Mouse (Mus musculus) left cerebral cortex, adult 18-20 months (tissue): ENCODE results near the gene Atp5j2. TPM values are rescaled to one million over a fixed set of nuclear protein-coding genes. Genes with fewer than 3 reads are reported as not detected.
A peak's percentile ranks its signal among the peaks of the same experiment; 100 is the strongest.
"Not testable (repeated sequence)": the region's sequence is repeated elsewhere in the genome, so short reads cannot be mapped to it uniquely, and the experiment has no call there.

Source experiments
- DNase-seq, 2 experiments: peaks; one replicate each; pipeline ENCODE4 v3.0.0; 2021 to 2022; ENCODE audit warnings: low spot score in 2 of 2, mixed read lengths in 1 of 2
- long read RNA-seq, 2 experiments: library from polyadenylated mRNA; stranded (forward); transcript quantifications; one replicate each; pipeline ENCODE4 v2.0.0; 2021
- total RNA-seq, 2 experiments: library from RNA; stranded (reverse); gene quantifications; 2 replicates each; pipeline ENCODE4 v1.2.3; 2021

The Atp5j2 gene
- 100 to 1,000 TPM; 223 to 245 TPM for total RNA-seq
- long read RNA-seq, experiment 1, transcript Atp5j2-202 (4 exons, 955 nt): major isoform, 144 of 159 reads
- long read RNA-seq, experiment 1, partial matches to known transcripts: 5 of 159 reads
- long read RNA-seq, experiment 1, other reads (novel, unspliced or antisense): 9 of 159 reads
- long read RNA-seq, experiment 2, transcript Atp5j2-202 (4 exons, 955 nt): major isoform, 164 of 176 reads
- long read RNA-seq, experiment 2, transcript Atp5j2-204 (5 exons, 607 nt): minor isoform, 5 of 176 reads
- long read RNA-seq, experiment 2, partial matches to known transcripts: 4 of 176 reads
- long read RNA-seq, experiment 2, other reads (novel, unspliced or antisense): 3 of 176 reads

DNA sequence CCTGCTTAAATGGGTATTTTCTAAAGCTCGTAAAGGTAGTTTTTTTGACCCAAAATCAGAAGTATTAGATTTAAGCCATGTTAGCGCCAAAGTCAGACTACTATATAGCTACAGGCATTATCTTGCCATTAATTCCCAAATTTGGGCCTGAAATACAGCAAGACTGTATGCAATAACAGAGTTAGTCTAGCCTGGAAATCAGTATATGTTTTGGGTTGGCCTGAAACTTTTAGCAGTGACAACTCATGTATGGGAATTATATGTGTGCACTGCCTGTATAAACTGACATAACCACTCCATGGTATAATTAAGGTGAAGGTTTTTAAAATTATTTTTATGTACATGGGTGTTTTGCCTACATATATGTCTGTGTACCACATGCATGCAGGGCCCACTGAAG is at the start of gene Atp5j2:
Gene Atp5j2 (minus strand): TSS at position 101 of the 400 bp plus-strand sequence.
- DNase-seq: no peak

DNA sequence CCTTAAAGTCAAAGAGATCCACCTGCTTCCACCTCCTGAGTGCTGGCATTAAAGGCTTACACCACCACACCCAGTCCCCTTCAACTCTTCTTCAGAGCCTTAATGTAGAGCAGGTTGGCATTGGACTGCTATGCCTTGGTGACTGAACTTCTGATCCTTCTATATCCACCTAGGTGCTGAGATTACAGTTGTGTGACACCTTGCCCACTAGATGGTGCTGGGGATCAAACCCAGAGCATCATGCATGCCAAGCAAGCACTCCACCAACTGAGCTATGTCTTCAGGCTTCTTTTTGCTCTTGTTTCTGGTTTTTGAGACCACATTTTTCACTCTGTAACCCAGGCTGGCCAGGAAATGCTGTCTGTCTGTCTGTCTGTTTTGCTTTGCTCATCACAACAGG is 42.8 kb upstream of the Atp5j2 start:
- peak; percentile 12 to 18 for DNase-seq

DNA sequence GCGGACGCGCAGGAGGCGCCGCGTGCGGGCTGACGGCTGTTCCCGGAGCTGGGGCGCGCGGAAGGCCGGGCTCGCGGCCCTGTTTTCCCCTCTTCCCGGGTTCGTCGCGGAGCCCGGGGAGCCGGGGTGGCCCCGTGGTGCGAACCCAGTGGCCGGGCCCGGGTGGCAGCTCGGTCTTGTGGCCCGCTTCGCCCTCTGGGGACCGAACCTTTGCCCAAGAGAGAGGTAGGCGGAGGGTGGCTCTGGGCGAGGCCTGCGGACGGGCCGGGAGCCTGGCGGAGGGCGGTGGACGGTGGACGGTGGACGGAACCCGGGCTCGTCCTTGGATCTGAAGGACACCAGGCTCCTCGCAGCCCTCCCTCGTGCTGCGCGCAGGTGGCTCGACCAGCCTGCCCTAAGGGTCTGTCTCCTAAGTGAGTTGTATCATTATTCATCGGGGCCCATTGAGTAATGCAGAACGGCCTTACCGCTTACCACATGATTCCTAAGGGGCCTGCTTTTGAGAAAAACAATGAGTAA is 40.1 kb upstream of the Atp5j2 start:
- DNase-seq: no peak

DNA sequence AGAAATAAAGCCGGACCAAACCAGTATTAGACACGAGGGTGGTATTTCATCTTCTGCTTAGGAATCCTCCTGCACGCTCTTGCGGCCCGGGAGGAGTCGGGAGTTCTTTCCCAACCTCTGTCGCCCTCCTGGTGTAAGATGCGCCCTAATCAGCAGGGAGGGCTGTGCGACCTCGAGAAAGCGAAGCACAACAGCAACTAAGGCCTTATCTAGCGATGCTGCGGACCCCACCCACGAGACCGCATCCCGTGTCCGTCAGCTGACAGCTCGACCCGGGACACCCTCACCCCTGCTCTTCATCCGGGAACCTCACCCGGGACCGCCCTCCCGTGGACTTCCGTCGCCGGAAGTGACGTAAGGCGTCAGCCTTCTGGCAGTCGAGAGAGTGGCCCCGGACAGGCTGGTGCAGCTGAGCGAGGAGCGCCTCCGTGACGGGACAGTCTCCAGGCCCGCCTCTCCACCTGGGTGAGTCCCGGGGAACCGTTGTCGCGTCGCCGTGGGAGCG is 39.6 kb upstream of the Atp5j2 start, which contains the start of gene Zfp655:
Gene Zfp655 (plus strand): TSS at position 349 of the 505 bp plus-strand sequence.
- peak; percentile 98 to 99 for DNase-seq

DNA sequence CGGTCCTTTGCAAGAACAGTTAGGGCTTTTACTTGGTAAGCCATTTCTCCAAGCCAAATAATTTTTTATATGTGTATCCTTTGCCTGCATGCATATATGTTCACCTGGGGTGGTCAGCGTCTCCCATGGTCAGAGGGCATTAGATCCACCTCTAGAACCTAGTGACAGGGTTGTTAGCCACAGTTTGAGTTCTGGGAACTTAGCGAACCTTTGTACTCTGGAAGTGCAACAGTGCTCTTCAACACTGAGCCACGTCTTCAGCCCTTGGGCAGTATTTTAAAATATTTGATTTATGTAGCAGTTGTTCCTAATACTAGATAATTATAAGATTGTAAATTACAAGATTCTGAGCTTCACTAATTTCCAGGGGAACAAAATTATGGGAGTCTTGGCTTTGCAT is 38.8 kb upstream of the Atp5j2 start:
- no peak for DNase-seq

DNA sequence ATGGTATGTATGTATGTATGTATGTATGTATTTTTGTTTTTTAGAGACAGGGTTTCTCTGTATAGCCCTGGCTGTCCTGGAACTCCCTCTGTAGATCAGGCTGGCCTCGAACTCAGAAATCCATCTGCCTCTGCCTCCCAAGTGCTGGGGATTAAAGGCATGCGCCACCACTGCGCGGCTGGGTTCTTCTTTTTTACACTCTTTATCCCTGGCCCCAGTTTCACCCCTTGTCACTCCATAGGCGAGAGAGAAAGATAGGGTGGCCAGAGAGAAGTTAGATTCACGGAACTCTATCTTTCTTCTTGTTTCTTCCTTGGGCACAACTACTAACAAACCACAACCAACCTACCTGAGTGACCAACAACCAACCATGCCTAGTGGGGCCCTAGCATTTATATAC is 37.4 kb upstream of the Atp5j2 start:
- not testable (repeated sequence) for DNase-seq

DNA sequence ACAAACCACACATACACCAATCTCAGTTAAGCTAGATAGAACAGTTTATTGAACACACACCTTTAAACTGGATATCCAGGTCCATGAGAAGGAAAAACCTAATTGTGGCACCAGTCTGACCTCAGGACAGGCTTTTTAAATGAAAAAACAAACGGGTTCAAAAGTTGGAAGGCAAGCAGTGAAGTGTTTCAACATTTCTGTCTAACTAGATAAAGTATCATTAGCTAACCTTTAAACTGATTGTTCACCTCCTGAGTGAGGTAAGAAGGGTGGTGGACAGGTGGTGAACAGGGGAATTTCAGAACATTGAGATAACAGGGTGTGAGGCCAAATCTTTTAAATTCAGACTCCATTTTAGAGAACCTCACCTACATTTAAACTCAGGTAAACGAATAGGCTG is 34.6 kb upstream of the Atp5j2 start:
- DNase-seq: no peak

DNA sequence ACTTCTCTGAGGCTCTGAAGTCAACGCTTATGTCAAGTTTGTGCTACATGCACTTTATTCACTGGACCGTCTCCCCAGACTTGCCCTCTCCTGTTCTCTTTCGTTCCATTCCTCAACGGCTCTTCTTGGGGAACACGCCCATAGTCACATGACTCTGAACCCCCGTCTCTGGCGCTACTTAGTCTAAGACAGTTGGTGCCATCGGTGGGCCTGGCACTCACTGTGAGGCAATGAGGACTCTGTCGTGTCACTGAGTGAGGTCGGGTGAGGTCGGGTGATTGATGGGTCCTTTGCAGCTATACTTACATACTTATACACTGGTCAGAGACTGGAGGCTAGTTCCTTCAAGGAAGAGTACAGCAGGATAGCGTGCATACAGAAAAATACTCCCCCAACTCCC is 31.5 kb upstream of the Atp5j2 start:
- DNase-seq: no peak

DNA sequence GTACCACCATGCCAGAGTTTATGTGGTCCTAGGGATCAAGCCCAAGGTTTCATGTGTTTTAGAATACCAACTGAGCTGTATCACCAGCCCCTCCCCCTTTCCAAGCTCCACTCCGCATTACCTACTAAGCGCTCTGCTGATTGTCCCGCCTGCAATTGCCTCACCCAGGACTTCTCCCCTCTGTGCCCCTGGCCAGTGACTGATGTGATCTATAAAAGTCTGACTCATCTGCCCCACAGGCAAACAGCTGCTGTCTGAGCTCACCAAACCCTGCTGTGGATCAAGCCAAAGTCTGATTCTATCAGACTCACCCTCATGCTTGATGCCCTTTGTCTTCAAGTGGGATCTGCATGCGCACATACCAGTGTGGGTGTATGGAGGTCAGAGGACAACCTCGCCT is 31.0 kb upstream of the Atp5j2 start:
- DNase-seq: no peak

DNA sequence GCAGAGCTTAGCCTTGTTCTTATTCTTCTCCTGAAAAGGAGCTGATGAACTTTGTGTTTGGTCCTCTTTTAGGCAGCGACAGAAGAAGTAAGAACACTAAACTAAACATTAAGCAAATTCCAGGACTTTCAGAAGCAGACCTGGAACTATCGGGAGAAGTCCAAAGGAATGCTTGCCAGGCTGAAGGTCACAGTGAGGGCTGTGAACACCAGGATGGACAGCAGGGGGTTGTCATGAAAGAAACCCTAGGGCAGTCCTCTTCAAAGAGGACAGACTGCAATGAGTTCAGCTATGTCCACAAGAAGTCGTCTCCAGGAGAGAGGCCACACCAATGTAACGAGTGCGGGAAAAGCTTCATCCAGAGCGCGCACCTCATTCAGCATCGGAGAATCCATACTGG is 28.1 kb upstream of the Atp5j2 start:
- no peak for DNase-seq

DNA sequence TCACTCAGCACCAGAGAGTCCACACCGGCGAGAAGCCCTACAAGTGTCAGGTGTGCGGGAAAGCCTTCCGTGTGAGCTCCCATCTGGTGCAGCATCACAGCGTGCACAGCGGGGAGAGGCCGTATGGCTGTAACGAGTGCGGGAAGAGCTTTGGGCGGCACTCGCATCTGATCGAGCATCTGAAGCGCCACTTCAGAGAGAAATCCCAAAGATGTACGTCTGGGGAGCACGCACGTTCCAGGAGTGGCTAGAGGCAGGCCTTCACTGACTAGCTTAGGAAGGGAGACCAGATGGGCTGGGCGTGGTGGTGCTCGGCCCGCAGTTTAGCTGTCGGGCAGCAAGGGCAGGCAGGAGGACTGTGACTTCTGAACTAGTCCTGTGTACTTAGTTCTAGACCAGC is 26.8 kb upstream of the Atp5j2 start:
- no peak for DNase-seq

DNA sequence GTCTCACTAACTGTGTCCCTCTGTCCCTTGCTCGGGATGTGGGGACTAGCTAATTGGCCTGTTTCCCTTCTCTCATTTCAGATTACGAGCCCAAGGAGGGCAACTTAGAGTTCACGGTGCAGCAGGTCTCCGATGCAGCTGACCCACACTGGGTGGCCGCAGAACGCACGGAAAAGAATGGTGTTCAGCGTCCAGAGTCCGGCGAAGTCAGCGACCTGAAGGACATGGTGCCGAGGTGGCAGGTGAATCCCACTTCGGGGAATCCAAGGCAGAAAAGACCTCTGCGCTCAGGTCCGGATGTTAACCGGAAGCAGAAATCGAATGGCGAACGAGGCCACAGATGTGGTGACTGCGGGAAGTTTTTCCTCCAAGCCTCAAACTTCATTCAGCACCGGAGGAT is 26.3 kb upstream of the Atp5j2 start:
- DNase-seq: no peak

DNA sequence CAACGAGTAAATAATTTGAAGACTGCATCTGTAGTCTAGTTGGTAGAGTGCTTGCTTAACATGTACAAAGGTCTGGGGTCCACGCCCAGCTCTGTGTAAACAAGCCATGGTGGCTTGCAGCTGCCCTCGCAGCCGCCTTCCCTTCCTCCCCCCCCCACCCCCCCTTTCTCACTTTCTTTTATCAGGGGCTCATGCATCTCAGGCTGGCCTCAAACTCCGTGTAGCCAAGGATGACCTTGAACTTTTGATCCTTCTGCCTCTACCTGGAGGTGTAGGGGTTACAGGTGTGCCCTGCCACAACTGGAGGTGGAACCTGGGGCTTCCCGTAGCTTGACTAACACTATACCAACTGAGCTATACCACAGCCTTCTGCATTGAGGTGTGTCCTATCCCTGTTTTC is 25.9 kb upstream of the Atp5j2 start:
- DNase-seq: no peak

DNA sequence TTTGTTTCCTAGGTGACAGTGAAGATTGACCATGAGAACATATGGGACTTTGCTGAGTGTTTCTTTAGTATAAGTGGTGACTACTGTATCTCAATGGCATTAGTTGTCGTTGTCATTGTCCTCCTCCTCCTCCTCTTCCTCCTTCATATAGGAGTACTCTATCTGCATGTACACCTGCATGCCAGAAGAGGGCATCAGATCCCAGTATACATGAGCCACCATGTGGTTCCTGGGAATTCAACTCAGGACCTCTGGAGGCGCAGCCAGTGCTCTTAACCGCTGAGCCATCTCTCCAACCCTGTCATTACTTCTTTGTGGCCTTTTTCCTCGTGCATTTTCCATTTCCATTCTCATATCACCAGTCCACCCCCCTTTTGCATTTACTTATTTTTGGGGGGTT is 22.8 kb upstream of the Atp5j2 start:
- no peak for DNase-seq

DNA sequence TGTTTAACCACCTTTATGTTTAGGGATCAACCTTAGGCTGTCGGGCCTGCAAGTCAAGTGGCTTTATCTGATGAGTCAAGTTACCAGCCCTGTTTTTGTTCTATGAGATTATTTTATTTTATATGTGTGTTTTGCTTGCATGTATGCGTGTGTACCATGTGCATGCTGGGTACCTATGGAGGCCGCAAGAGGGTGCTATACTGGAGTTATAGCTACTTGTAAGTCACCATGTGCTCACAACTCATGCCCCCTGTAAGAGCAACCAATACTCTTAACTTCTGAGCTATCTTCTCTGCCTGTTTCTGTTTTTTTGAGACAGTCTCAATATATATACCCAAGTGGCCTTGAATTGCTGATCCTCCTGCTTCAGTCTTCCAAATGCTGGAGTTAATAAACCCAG is 21.6 kb upstream of the Atp5j2 start:
- DNase-seq: no peak

DNA sequence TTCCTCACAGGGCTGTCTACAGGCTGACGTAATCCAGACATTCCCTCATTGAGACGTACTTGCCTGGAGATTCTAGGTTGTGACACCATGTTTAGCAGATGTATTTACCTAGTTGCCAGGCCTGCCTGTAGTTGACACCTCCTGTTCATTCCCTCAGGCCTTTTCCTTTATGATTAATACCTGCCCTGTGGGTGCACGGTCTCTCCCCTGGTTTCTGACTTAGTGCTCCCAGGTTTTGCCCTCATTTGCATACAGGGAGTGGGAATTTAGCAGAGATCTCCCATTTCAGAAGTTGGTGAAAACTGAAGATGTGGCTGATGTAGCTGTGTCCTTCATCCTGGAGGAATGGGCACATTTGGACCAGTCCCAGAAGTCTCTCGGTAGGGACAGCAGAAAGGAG is 20.4 kb upstream of the Atp5j2 start:
- no peak for DNase-seq

DNA sequence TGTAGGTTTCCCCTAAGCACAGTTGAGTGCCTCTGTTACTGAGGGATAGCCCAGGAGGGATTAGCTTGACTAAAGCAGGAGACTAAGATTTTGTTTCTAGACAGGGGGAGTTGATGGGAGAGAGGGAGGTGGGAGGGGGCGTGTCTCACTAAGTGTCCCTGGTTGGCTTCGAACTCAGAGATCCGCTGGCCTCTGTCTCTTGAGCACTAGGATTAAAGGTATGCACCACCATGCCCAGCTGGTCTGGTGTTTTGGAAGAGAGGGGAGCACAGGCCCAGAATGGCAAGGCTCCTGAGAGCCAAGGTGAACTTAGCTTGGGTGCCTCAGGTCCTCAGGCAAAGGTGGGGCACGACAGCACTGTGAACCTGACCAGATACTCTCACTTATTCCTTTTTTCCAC is 19.5 kb upstream of the Atp5j2 start:
- DNase-seq: no peak

DNA sequence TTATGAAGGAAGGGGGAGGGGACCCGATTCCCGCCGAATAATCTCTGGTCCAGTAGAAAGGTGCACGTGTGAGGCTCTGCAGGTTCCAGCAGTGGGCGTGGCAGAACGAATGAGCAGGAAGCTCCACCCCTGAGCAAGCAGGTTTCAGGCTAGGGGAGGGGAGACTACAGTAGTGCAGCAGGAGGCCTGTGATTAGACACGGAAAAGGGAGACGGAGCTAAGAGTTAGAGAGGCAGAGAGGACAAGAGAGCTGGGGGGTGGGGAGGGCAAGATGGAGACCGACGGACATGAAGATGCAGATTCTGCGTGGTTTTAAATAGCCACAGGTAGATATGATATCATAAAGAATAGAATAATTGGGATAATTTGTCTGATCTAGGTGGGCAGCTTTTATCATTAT is 16.5 kb upstream of the Atp5j2 start:
- not testable (repeated sequence) for DNase-seq

DNA sequence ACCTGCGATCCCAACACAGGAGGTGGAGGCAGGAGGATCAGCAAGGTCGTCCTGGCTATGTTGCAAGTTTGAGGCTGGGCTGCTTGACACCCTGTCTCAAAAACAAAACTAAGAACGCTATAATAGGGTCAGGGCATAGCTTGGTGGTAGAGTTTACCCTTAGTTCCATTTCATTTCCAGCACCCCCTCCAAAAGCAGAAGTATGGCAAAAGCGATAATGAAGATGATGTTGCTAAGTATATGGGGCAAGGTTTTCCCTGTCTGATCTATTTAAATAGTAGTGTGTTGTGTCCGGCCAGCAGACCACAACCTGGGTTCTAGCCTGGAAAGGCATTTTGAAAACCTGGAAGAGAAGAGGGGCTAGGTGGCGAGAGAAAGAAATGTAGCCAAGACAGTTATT is 16.1 kb upstream of the Atp5j2 start:
- DNase-seq: no peak

DNA sequence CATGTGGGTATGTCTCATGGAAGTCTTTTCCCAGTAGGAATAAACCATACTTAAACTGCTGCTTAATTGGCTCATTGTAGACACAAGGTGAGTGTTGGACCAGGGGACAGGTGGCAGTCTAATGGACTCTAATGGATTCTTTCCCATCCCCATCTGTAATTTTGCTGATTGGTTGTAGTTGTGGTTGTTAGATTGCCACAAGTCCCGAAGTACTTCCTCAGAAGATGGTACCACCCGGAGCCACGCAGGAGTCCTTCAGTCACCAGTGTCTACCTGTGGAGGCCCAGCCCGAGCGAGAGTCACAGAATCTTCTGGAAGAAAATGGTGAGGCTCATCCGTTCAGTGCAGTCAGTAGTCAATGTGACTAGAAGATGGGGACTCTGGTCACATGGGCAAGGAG is 15.5 kb upstream of the Atp5j2 start:
- no peak for DNase-seq

DNA sequence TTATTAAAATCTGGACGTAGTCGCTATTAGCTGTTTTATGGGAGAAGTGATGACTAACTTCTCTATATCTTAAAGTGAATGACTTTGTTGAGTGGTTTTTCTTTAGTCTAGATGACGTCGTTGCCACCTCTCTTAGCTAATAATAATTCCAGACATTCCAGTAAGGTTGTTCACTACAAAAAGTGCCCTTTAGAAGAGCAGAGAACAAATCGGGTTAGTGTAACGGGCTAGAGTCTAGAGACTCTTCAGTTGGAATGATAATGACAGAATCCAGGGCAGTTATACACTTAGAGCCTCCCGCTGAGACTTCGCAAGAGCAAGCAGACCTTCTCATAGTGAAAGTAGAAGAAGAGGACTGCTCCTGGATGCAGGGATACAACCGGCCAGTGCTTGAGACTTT is 13.2 kb upstream of the Atp5j2 start:
- DNase-seq: no peak

DNA sequence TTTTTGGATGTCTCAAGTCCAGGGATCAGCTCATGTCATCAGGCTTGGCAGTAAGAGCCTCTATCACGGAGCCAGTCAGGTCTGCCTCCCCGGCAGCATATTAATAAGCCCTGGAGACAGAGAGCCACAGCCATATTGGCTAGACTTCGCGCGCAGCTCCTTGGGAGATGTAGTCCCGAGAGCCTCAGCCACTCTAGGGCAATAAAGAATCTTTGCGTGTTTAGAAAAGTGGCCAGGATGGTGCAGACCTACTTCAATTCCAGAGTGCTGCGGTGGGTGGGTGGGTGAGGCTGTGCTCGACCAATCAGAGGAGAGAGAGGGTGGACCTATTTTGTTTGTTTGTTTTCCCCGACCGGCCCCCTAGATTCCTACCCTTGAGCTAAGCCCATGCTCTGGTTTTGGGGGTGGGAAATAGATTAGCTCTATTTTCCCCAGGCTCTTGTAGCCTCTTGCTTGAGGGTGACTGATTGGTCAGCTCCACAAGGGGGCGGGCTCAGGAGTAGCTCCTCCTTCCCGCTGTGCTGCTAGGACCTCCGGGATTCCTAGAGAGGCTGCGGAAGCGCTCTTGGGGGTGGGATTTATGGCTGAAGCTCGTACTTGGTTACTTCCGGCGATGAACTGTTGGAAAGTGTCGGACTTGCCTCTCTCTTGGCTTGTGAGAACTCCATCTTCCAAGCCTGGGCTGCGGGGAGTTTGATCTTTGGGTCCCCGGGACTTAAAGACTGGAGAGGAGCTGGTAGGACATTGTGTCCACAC is 12.3 kb upstream of the Atp5j2 start, which contains the start of gene Zkscan5:
Gene Zkscan5 (plus strand): TSS at position 627 of the 756 bp plus-strand sequence.
- DNase-seq: peak; percentile 95 to 97
